Mouse (Mus musculus): ENCODE measurements around the gene Slc18b1. TPM values are rescaled to one million over a fixed set of nuclear protein-coding genes. Genes with fewer than 3 reads are reported as not detected.
"Not testable (repeated sequence)": the region's sequence is repeated elsewhere in the genome, so short reads cannot be mapped to it uniquely, and the experiment has no call there.

The Slc18b1 gene
- polyA plus RNA-seq, 1 experiment from 2014 or later: 22.2 TPM

DNA sequence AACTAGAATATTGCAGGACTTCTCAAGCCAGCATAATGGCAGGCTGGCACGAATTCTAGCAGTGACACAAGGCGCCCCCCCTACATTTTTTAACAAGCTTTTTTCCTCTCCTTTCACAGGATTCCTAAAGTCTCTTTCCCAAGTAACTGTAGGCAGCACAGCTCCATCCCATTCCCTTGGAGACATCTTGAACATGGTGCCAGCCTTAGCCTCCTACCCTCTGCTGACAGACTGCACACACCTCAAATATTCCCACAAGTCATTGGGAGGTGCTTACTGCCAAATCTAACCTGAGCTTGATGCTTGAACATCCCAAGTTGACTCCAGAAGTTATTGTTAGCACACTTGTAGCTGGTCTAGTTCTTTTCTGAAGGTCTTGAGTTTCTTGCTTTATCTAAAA, 12.7 kb upstream of the Slc18b1 start:
- Histone ChIP-seq H3K27me3 (replicated peaks; ENCODE audit: control insufficient read depth, insufficient read depth, low read length) (no peaks in the 10 kb centered on the region), H3K9ac (ENCODE audit: low read length) (0 out of 2 replicates have a peak overlapping the region, but pooled peaks have one; percentile 17), H3K27ac (ENCODE audit: low read depth, low read length) (no peak overlapping the region), H3K4me2 (ENCODE audit: low read length) (no peak overlapping the region), H3K4me3 (ENCODE audit: low read depth, low read length) (no peak overlapping the region), H3K36me3 (ENCODE audit: control insufficient read depth, insufficient read depth, low read length) (peaks cover 41% of the 10 kb centered on the region), H3K4me1 (ENCODE audit: control insufficient read depth, insufficient read depth, low read length) (peaks cover 12% of the 10 kb centered on the region), H3K9me3 (replicated peaks; ENCODE audit: control insufficient read depth, low read length) (no peaks in the 10 kb centered on the region)
- DNase-seq (ENCODE audit: low spot score) (no peak), ATAC-seq (no peak)
- 37% methylated on average over 2 of the region's 2 CpGs for WGBS

DNA sequence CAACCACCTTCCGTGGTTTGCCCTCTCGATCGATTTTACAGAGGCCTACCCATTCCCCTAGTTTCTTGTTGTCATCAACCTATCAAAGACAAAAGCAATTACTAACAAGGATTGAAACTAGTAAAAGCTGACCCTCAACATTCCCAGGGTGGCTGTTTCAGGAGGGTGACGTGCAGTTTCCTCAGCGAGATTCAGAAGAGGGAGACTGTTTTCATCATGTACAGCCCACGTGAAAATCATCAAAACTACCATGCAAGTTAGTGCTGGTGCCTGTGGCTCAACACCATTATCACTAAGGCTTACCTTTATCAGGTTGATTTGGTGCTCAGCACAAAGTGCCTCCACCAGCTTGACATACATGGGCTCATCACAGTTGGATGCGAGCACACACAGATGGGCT, 11.2 kb upstream of the Slc18b1 start:
- not testable (repeated sequence) for H3K27me3 ChIP-seq (replicated peaks; ENCODE audit: control insufficient read depth, insufficient read depth, low read length); H3K9me3 ChIP-seq (replicated peaks; ENCODE audit: control insufficient read depth, low read length); ATAC-seq; H3K27ac ChIP-seq (ENCODE audit: low read depth, low read length); DNase-seq (ENCODE audit: low spot score)
- H3K4me2 ChIP-seq (ENCODE audit: low read length): peak overlapping the region; percentile 85
- H3K4me3 ChIP-seq (ENCODE audit: low read depth, low read length): peak overlapping the region; percentile 73
- H3K4me1 ChIP-seq (ENCODE audit: control insufficient read depth, insufficient read depth, low read length): peaks cover 12% of the 10 kb centered on the region
- 43% methylated on average over 7 of the region's 7 CpGs for WGBS
- H3K36me3 ChIP-seq (ENCODE audit: control insufficient read depth, insufficient read depth, low read length): peaks cover 39% of the 10 kb centered on the region
- peak overlapping the region; percentile 93 for H3K9ac ChIP-seq (ENCODE audit: low read length)

DNA sequence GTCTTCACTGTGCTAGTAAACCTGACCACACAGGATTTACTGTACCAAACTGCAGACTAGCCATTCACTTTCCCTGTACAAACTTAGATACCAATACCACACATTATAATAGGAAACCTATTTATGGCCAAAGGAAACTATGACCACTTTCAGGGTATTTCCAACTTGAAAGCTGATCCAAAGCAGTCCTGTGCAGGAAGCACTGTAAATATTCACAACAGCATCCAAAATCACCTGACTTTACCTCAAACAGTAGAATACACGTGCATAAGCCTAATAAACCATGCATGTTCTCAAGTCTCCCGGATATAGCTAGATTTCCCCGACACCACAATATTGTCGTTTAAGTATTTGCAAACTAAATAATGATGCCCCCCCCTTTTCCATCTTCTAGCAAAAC, 10.7 kb upstream of the Slc18b1 start:
- DNase-seq (ENCODE audit: low spot score) (no peak), ATAC-seq (no peak)
- no peaks in the 10 kb centered on the region for H3K9me3 ChIP-seq (replicated peaks; ENCODE audit: control insufficient read depth, low read length)
- peaks cover 35% of the 10 kb centered on the region for H3K36me3 ChIP-seq (ENCODE audit: control insufficient read depth, insufficient read depth, low read length)
- peaks cover 12% of the 10 kb centered on the region for H3K4me1 ChIP-seq (ENCODE audit: control insufficient read depth, insufficient read depth, low read length)
- H3K9ac ChIP-seq (ENCODE audit: low read length): peak overlapping the region; percentile 93
- no peak overlapping the region for H3K27ac ChIP-seq (ENCODE audit: low read depth, low read length)
- peak overlapping the region; percentile 73 for H3K4me3 ChIP-seq (ENCODE audit: low read depth, low read length)
- no peaks in the 10 kb centered on the region for H3K27me3 ChIP-seq (replicated peaks; ENCODE audit: control insufficient read depth, insufficient read depth, low read length)
- H3K4me2 ChIP-seq (ENCODE audit: low read length): peak overlapping the region; percentile 85
- 0% methylated on average over 4 of the region's 4 CpGs for WGBS

DNA sequence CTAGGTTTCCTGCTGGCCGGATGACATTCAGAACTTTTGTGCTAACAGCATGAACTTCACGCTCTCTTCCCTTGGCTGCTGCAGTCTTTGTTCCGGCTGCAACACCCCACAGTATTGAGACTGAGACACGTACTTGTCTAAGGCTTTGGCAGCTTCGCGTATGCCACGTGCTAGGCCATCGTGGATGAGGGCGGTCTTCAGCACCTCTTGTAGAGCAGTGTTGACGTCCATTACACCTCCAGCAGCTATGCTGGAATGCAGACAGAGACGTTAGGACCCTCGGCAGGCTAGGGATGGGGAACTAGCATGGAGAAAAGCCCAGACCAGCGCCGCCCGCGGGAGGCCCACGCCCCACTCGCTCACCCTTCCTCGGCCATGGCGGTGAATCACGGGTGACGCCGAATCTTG, 10.2 kb upstream of the Slc18b1 start:
- not testable (repeated sequence) for H3K9me3 ChIP-seq (replicated peaks; ENCODE audit: control insufficient read depth, low read length); H3K27me3 ChIP-seq (replicated peaks; ENCODE audit: control insufficient read depth, insufficient read depth, low read length); DNase-seq (ENCODE audit: low spot score)
- peak overlapping the region; percentile 73 for H3K4me3 ChIP-seq (ENCODE audit: low read depth, low read length)
- under 1% methylated on average over 23 of the region's 23 CpGs for WGBS
- H3K9ac ChIP-seq (ENCODE audit: low read length): peak overlapping the region; percentile 93
- H3K4me1 ChIP-seq (ENCODE audit: control insufficient read depth, insufficient read depth, low read length): peaks cover 12% of the 10 kb centered on the region
- H3K27ac ChIP-seq (ENCODE audit: low read depth, low read length): peak overlapping the region; percentile 33; the same call in 1 of the 2 replicates
- peak; percentile 59 for ATAC-seq
- peak overlapping the region; percentile 85 for H3K4me2 ChIP-seq (ENCODE audit: low read length)
- peaks cover 35% of the 10 kb centered on the region for H3K36me3 ChIP-seq (ENCODE audit: control insufficient read depth, insufficient read depth, low read length)

DNA sequence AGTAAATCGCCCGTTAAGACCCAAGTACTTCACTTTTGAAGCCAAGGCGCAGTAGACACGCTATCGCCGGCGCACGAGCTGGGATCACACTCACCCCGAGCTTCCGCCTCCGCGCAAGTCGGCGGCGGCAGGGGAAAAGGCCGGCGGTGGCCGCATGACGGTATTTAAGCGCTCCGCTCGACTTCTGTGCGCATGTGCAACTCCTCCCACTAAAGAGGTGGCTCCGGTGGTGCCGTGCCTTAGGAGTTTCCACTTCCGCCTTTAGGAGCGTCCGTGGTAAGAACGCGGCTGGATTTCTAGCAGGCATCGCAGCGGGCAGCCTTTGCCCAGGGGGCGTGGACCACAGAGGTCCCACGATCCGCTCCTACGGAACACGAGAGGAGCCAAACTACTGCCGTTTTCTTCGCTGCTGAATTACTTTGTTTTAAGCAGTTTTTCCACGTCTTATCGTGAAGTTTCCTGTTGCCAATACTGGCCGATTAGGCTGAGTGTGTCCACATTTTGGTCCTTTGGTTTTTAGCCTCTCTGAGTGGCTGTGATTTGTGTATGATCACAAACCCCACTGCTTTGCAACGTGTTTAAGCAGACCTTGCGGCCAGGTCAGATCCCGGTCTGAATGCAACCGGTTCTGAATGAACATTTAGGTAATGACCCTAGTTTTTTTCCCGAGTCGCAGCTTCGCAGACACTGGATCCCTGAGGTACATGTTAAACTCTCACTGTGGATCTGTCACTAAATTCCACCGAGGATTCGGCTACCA, 9.5 kb upstream of the Slc18b1 start, which contains the start of gene Rps12:
TSS of gene Rps12 (minus strand) at position 214 of the 760 bp plus-strand sequence.
- Histone ChIP-seq H3K27me3 (replicated peaks; ENCODE audit: control insufficient read depth, insufficient read depth, low read length) (no peaks in the 10 kb centered on the region), H3K9ac (ENCODE audit: low read length) (peak within 1 kb of the TSS; percentile 93), H3K4me1 (ENCODE audit: control insufficient read depth, insufficient read depth, low read length) (peaks cover 12% of the 10 kb centered on the region), H3K4me3 (ENCODE audit: low read depth, low read length) (peak within 1 kb of the TSS; percentile 73), H3K9me3 (replicated peaks; ENCODE audit: control insufficient read depth, low read length) (no peaks in the 10 kb centered on the region), H3K27ac (ENCODE audit: low read depth, low read length) (peak within 1 kb of the TSS; percentile 33; the same call in 1 of the 2 replicates), H3K36me3 (ENCODE audit: control insufficient read depth, insufficient read depth, low read length) (peaks cover 35% of the 10 kb centered on the region), H3K4me2 (ENCODE audit: low read length) (peak within 1 kb of the TSS; percentile 85)
- ATAC-seq: peak; percentile 98
- DNase-seq (ENCODE audit: low spot score): peak; percentile 99
- under 1% methylated on average over 51 of the region's 51 CpGs for WGBS

DNA sequence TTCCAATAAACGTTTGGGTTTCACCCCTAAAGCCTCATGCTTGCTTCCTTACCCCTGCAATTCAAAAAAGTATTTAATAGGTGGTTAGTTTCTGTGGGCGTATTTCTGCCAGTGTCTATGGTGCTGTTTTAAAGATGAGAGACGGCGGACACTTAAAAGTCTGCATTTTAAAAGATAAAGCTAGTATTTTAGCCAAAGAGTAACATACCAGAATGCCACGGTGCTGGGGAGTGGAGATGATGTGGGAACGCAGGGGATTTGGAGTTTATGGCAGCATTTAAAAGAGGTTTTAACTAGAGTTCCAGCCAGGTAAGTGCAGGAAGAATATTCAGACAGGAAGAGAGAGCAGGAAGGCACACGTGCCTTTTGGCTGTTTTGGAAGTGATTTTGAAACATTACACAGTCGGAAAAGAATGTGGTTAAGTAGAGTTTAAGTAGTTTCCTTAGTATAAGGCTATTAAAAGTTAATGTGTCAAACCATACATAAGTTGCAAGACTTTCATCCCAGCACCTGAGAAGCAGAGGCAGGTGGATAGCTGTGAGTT, 8.7 kb upstream of the Slc18b1 start:
- H3K27ac ChIP-seq (ENCODE audit: low read depth, low read length): no peak overlapping the region
- H3K9me3 ChIP-seq (replicated peaks; ENCODE audit: control insufficient read depth, low read length): no peaks in the 10 kb centered on the region
- peaks cover 12% of the 10 kb centered on the region for H3K4me1 ChIP-seq (ENCODE audit: control insufficient read depth, insufficient read depth, low read length)
- ATAC-seq (no peak), DNase-seq (ENCODE audit: low spot score) (no peak)
- H3K4me2 ChIP-seq (ENCODE audit: low read length): peak overlapping the region; percentile 74
- H3K27me3 ChIP-seq (replicated peaks; ENCODE audit: control insufficient read depth, insufficient read depth, low read length): no peaks in the 10 kb centered on the region
- H3K4me3 ChIP-seq (ENCODE audit: low read depth, low read length): peak overlapping the region; percentile 73
- H3K9ac ChIP-seq (ENCODE audit: low read length): peak overlapping the region; percentile 72
- H3K36me3 ChIP-seq (ENCODE audit: control insufficient read depth, insufficient read depth, low read length): peaks cover 28% of the 10 kb centered on the region
- whole genome bisulfite sequencing: 11% methylated on average over 8 of the region's 8 CpGs

DNA sequence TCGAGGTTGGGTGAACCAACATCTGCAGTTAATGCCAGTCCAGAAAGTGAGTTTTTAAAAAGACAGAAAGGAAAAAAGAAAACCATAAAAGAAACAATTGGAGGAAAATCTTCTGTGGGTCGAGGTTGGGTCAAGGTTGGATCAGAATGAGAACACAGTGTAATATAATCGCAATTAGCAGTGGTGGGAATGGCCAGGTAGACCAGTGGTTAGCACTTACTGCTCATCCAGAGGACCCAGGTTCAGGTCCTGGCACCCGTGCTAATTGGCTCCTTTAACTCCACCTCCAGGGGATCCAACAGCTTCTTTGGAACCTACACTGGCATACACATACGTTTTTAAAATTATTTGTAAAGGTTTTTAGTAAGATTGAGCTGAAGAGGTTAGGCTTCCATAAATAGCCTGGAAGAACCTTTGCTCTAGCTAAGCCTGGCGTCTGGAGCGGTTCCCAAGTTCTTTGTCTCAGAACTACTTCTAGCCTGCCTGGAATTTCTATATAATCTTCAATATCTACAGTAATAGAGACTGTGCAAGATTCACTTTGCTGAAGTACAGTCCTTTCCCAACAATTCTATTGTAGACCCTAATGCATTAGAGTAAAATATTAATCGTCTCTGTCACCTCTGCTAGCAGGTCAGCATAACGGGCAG, 790 bp upstream of the Slc18b1 start:
- 41% methylated on average over 9 of the region's 9 CpGs for WGBS
- peak; percentile 32 for ATAC-seq
- peaks cover 10% of the 10 kb centered on the region for H3K36me3 ChIP-seq (ENCODE audit: control insufficient read depth, insufficient read depth, low read length)
- H3K4me1 ChIP-seq (ENCODE audit: control insufficient read depth, insufficient read depth, low read length): peaks cover 5% of the 10 kb centered on the region; the same call in 1 of the 2 replicates
- H3K27ac ChIP-seq (ENCODE audit: low read depth, low read length): no peak overlapping the region
- H3K4me3 ChIP-seq (ENCODE audit: low read depth, low read length): peak overlapping the region; percentile 64
- peak overlapping the region; percentile 67 for H3K4me2 ChIP-seq (ENCODE audit: low read length)
- peak overlapping the region; percentile 91 for H3K9ac ChIP-seq (ENCODE audit: low read length)
- H3K9me3 ChIP-seq (replicated peaks; ENCODE audit: control insufficient read depth, low read length): no peaks in the 10 kb centered on the region
- DNase-seq (ENCODE audit: low spot score): peak; percentile 32
- H3K27me3 ChIP-seq (replicated peaks; ENCODE audit: control insufficient read depth, insufficient read depth, low read length): no peaks in the 10 kb centered on the region

DNA sequence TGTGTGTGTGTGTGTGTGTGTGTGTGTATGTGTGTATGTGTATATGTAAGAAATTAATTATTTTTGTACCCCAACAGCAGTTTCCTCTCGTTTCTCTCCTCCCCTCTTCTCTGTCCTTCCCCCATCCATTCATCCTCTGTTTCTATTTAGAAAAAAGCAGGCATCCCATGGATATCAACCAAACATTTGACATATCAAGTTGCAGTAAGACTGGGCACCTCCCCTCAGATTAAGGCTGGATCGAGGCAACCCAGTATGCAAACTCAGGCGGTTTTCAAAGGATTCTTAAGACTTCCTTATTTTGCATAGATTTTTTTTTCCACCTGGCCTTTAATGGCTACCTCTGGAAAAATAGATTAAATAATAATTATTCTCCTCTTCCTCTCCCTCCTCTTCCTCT, 820 bp downstream of the Slc18b1 start:
- peak overlapping the region; percentile 67 for H3K4me2 ChIP-seq (ENCODE audit: low read length)
- H3K4me1 ChIP-seq (ENCODE audit: control insufficient read depth, insufficient read depth, low read length): peaks cover 5% of the 10 kb centered on the region; the same call in 1 of the 2 replicates
- no peak overlapping the region for H3K27ac ChIP-seq (ENCODE audit: low read depth, low read length)
- no peaks in the 10 kb centered on the region for H3K27me3 ChIP-seq (replicated peaks; ENCODE audit: control insufficient read depth, insufficient read depth, low read length)
- peak overlapping the region; percentile 64 for H3K4me3 ChIP-seq (ENCODE audit: low read depth, low read length)
- H3K9ac ChIP-seq (ENCODE audit: low read length): peak overlapping the region; percentile 91
- 3% methylated on average over 3 of the region's 3 CpGs for WGBS
- DNase-seq (ENCODE audit: low spot score): peak; percentile 22
- H3K36me3 ChIP-seq (ENCODE audit: control insufficient read depth, insufficient read depth, low read length): peaks cover 23% of the 10 kb centered on the region
- H3K9me3 ChIP-seq (replicated peaks; ENCODE audit: control insufficient read depth, low read length): no peaks in the 10 kb centered on the region
- peak; percentile 25 for ATAC-seq
